Mouse (Mus musculus) cerebellum, adult 2 months (tissue): ENCODE data around the gene Sike1. TPM values are rescaled to one million over a fixed set of nuclear protein-coding genes. Genes with fewer than 3 reads are reported as not detected.

ENCODE experiments used
- DNase-seq, 2 experiments: peaks; one replicate each; pipeline ENCODE4 v3.0.0; 2021
- H3K27ac ChIP-seq: fragments of 200-500 bp; 2 replicates; pipeline ENCODE4 v1.5.1; 2012; ENCODE audit warnings: low read length, control low read depth, inconsistent platforms; ENCODE audit not compliant: insufficient read depth
- H3K27me3 ChIP-seq: fragments of 200-500 bp; 2 replicates; pipeline ENCODE4 v1.6.1; 2012; ENCODE audit warnings: inconsistent platforms, mild to moderate bottlenecking, low read length, moderate library complexity; ENCODE audit not compliant: control insufficient read depth, insufficient read depth
- H3K4me1 ChIP-seq: fragments of 200-500 bp; 2 replicates; pipeline ENCODE4 v1.6.1; 2011; ENCODE audit warnings: low read length; ENCODE audit not compliant: control insufficient read depth, insufficient read depth
- H3K4me3 ChIP-seq: fragments of 200-500 bp; replicated peaks from 2 replicates; pipeline ENCODE3; 2011; ENCODE audit warnings: mild to moderate bottlenecking, low read depth, low read length, control low read depth; ENCODE audit not compliant: insufficient read depth
- CTCF ChIP-seq: fragments of 200-500 bp; IDR thresholded peaks from 2 replicates; pipeline ENCODE4 v1.5.1; 2011; ENCODE audit warnings: low read depth, mild to moderate bottlenecking, control low read depth, low read length, moderate library complexity, borderline replicate concordance; ENCODE audit not compliant: insufficient read depth
- POLR2A ChIP-seq: fragments of 200-500 bp; IDR thresholded peaks from 2 replicates; pipeline ENCODE4 v1.6.1; 2011; ENCODE audit warnings: low read length, control low read depth, borderline replicate concordance; ENCODE audit not compliant: insufficient read depth
- WGBS: fragments of 180-500 bp; shearing (Covaris S2); methylation state at CpG from one replicate; pipeline ENCODE4 v1.1.7; 2018; 5-methylcytosine and 5-hydroxymethylcytosine counted together
- polyA plus RNA-seq: library from polyadenylated mRNA; depleted of rRNA; stranded (reverse); fragments of >200 nt; gene quantifications from 2 replicates; pipeline ENCODE4 v1.2.3, GENCODE M21; 2012

Gene Sike1
- polyA plus RNA-seq, 1 experiment, result 34.3 TPM

GRCm38 (mm10) chr3:102976906-102977305 lies 18.6 kb upstream of the Sike1 start:
- H3K27ac ChIP-seq, result no peak overlapping the region
- no peaks in the 10 kb centered on the region for H3K4me1 ChIP-seq
- WGBS, result 83% methylated on average over 4 of the region's 4 CpGs
- DNase-seq, result no peak
- H3K27me3 ChIP-seq, result no peaks in the 10 kb centered on the region
- no peak overlapping the region for H3K4me3 ChIP-seq
- TF ChIP-seq POLR2A, result no peak
- no peak for TF ChIP-seq CTCF

GRCm38 (mm10) chr3:102979550-102980348 lies 15.8 kb upstream of the Sike1 start:
- no peaks in the 10 kb centered on the region for H3K27me3 ChIP-seq
- no peak for TF ChIP-seq CTCF
- TF ChIP-seq POLR2A, result no peak
- no peaks in the 10 kb centered on the region for H3K4me1 ChIP-seq
- H3K4me3 ChIP-seq, result no peak overlapping the region
- DNase-seq, result no peak
- no peak overlapping the region for H3K27ac ChIP-seq
- WGBS, result 9% methylated on average over 10 of the region's 10 CpGs

GRCm38 (mm10) chr3:102980349-102980736 lies 15.2 kb upstream of the Sike1 start:
- TF ChIP-seq CTCF (no peak), POLR2A (no peak)
- H3K4me3 ChIP-seq, result no peak overlapping the region
- no peaks in the 10 kb centered on the region for H3K27me3 ChIP-seq
- WGBS, result 23% methylated on average over 3 of the region's 3 CpGs
- no peak overlapping the region for H3K27ac ChIP-seq
- no peaks in the 10 kb centered on the region for H3K4me1 ChIP-seq
- DNase-seq, result no peak

- Histone ChIP-seq H3K27me3 (no peaks in the 10 kb centered on the region), H3K27ac (no peak overlapping the region), H3K4me3 (no peak overlapping the region), H3K4me1 (no peaks in the 10 kb centered on the region; the same call in 1 of the 2 replicates)
- WGBS, result 76% methylated on average over 8 of the region's 8 CpGs
- no peak for DNase-seq
- no peak for TF ChIP-seq CTCF
- no peak for TF ChIP-seq POLR2A
Measured at GRCm38 (mm10) chr3:102991041-102991440, 4.5 kb upstream of the Sike1 start.

GRCm38 (mm10) chr3:102992936-102993335 lies 2.6 kb upstream of the Sike1 start:
- no peak for DNase-seq
- H3K4me1 ChIP-seq, result no peaks in the 10 kb centered on the region; the same call in 1 of the 2 replicates
- no peaks in the 10 kb centered on the region for H3K27me3 ChIP-seq
- H3K27ac ChIP-seq, result no peak overlapping the region
- no peak overlapping the region for H3K4me3 ChIP-seq
- WGBS, result 33% methylated on average over 3 of the region's 3 CpGs
- TF ChIP-seq CTCF (no peak), POLR2A (no peak)

- peak overlapping the region; percentile 15; the same call in 1 of the 2 replicates for H3K27ac ChIP-seq
- H3K27me3 ChIP-seq, result no peaks in the 10 kb centered on the region
- TF ChIP-seq POLR2A (no peak), CTCF (no peak)
- DNase-seq, result no peak
- H3K4me3 ChIP-seq, result peak overlapping the region; percentile 96
- H3K4me1 ChIP-seq, result no peaks in the 10 kb centered on the region; the same call in 1 of the 2 replicates
- WGBS, result 42% methylated on average over 7 of the region's 7 CpGs
Measured at GRCm38 (mm10) chr3:102995233-102995604, 289 bp upstream of the Sike1 start.

- no peak for TF ChIP-seq POLR2A
- no peak for TF ChIP-seq CTCF
- H3K4me1 ChIP-seq, result no peaks in the 10 kb centered on the region; the same call in 1 of the 2 replicates
- no peaks in the 10 kb centered on the region for H3K27me3 ChIP-seq
- no peak overlapping the region for H3K27ac ChIP-seq
- no peak overlapping the region for H3K4me3 ChIP-seq
- no peak for DNase-seq
- 69% methylated on average over 10 of the region's 10 CpGs for WGBS
Measured at GRCm38 (mm10) chr3:102997036-102997435, 1.5 kb downstream of the Sike1 start.

- H3K27me3 ChIP-seq, result no peaks in the 10 kb centered on the region
- TF ChIP-seq POLR2A (no peak), CTCF (no peak)
- DNase-seq, result no peak
- H3K4me3 ChIP-seq, result no peak overlapping the region
- H3K4me1 ChIP-seq, result no peaks in the 10 kb centered on the region; the same call in 1 of the 2 replicates
- 87% methylated on average over 3 of the region's 3 CpGs for WGBS
- H3K27ac ChIP-seq, result no peak overlapping the region
Measured at GRCm38 (mm10) chr3:102997591-102997990, 2.1 kb downstream of the Sike1 start.
